ENCODE assay signal across 9 mouse cellular contexts in the genomic region with DNA sequence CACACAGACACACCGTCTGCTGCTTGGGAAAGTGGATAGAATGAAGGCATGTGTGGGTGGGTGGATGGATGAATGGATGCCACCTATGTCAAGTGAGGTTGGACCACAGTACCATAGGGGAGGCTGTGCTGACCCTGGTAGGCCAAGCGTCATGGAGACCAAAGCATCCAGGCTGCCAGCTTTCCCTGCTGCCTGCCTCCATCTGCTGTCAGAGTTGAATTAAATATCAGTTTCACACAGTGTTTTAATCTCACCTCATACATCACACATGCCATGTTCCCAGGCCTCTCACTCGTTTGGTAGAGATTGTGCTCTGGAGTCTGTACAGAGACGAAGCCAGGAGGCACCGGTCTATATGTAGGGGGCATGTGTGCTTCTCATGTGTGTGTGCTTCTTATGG. TPM values are rescaled to one million over a fixed set of nuclear protein-coding genes. Genes with fewer than 3 reads are reported as not detected.
DNase-seq lines count a peak whose midpoint lies in the region; ATAC-seq lines count a peak whose summit lies in the region.
"Had no signal": no experiment of that assay in that cellular context is flagged by ENCODE, and none has a peak within 500 bp of the region (broad histone marks: within the 10 kb centered on the region; RNA-seq: fewer than 3 reads in every experiment).

No protein-coding gene starts in this region.

- H3K9ac ChIP-seq in forebrain, embryonic 12.5 days, result no peak overlapping the region
- H3K9ac ChIP-seq in limb, embryonic 12.5 days (replicated peaks), result no peak overlapping the region
- H3K9ac ChIP-seq: embryonic facial prominence, embryonic 15.5 days; lung, embryonic 14.5 days had no signal

- H3K27me3 ChIP-seq in forebrain, embryonic 12.5 days, result peaks cover 25% of the 10 kb centered on the region; the same call in 1 of the 2 replicates
- peaks cover 4% of the 10 kb centered on the region for H3K27me3 ChIP-seq in limb, embryonic 12.5 days

- intact Hi-C loops in gastrocnemius, postnatal 14 days (cut with DNase I; ENCODE audit: low total_unique reads), result no loop called here

- peaks cover 79% of the 10 kb centered on the region for H3K4me1 ChIP-seq in forebrain, embryonic 12.5 days
- H3K4me1 ChIP-seq in limb, embryonic 12.5 days (replicated peaks), result peaks cover 57% of the 10 kb centered on the region

- no peaks in the 10 kb centered on the region for H3K9me3 ChIP-seq in forebrain, embryonic 12.5 days
- no peaks in the 10 kb centered on the region for H3K9me3 ChIP-seq in limb, embryonic 12.5 days
- H3K9me3 ChIP-seq: embryonic facial prominence, embryonic 15.5 days had no signal

- 78% methylated on average over 5 of the region's 5 CpGs for WGBS in forebrain, embryonic 12.5 days
- 65% methylated on average over 5 of the region's 5 CpGs for WGBS in limb, embryonic 12.5 days

- peak overlapping the region; percentile 99 for H3K27ac ChIP-seq in forebrain, embryonic 12.5 days
- H3K27ac ChIP-seq in limb, embryonic 12.5 days, result 0 out of 2 replicates have a peak overlapping the region, but pooled peaks have one; percentile 12
- H3K27ac ChIP-seq: embryonic facial prominence, embryonic 15.5 days had no signal

- H3K4me3 ChIP-seq in forebrain, embryonic 12.5 days (replicated peaks), result no peak overlapping the region
- H3K4me3 ChIP-seq in limb, embryonic 12.5 days (replicated peaks), result no peak overlapping the region
- H3K4me3 ChIP-seq: embryonic facial prominence, embryonic 15.5 days had no signal

- ATAC-seq in forebrain, embryonic 12.5 days (ENCODE audit: low FRiP score), result no peak
- ATAC-seq in limb, embryonic 12.5 days (ENCODE audit: insufficient number of reproducible peaks, insufficient read depth, low FRiP score, low TSS enrichment, low read depth), result no peak
- no peak for ATAC-seq in CD4-positive, CD25-positive, alpha-beta regulatory T cell, adult 4 months

- H3K36me3 ChIP-seq in forebrain, embryonic 12.5 days (replicated peaks), result no peaks in the 10 kb centered on the region
- H3K36me3 ChIP-seq in limb, embryonic 12.5 days, result no peaks in the 10 kb centered on the region
- H3K36me3 ChIP-seq: embryonic facial prominence, embryonic 15.5 days had no signal

- no peak overlapping the region for H3K4me2 ChIP-seq in forebrain, embryonic 12.5 days
- H3K4me2 ChIP-seq in limb, embryonic 12.5 days, result no peak overlapping the region
- H3K4me2 ChIP-seq: embryonic facial prominence, embryonic 15.5 days; lung, embryonic 14.5 days had no signal

- DNase-seq in brain, adult 2 months (ENCODE audit: low read depth, low spot score), result peak; percentile 75
- peak; percentile 46 to 47 for DNase-seq in cerebellum, adult 18-20 months
- DNase-seq in gastrocnemius, postnatal 14 days, result no peak
- no peak for DNase-seq in adrenal gland, postnatal 25 days
- DNase-seq: lung, embryonic 14.5 days had no signal

RNA-seq across cellular contexts. Expression of a gene that starts 7.8 kb away (rescaled TPM):
- 1.5 and 2.4 TPM in 2 replicates for polyA plus RNA-seq in forebrain, embryonic 12.5 days (2016; fragmentation: Nextera tagmentation; extraction: Ambion mirVana)
- 0.19 and 0.42 TPM in 2 replicates for polyA plus RNA-seq in limb, embryonic 12.5 days (2016; fragmentation: Nextera tagmentation; extraction: Ambion mirVana)
- not detected for total RNA-seq in gastrocnemius, postnatal 14 days (2021)
- 0.39 and 0.76 TPM in 2 replicates for total RNA-seq in adrenal gland, postnatal 25 days (2021)
- polyA plus RNA-seq in CD4-positive, CD25-positive, alpha-beta regulatory T cell, adult 4 months (2017; shearing (Covaris generic)), result not detected
- polyA plus RNA-seq: lung, embryonic 14.5 days had no signal

RNA-seq across cellular contexts. Expression of a gene that starts 47.2 kb away (rescaled TPM):
- 10.7 and 11.6 TPM in 2 replicates for polyA plus RNA-seq in forebrain, embryonic 12.5 days (2016; fragmentation: Nextera tagmentation; extraction: Ambion mirVana)
- polyA plus RNA-seq in limb, embryonic 12.5 days (2016; fragmentation: Nextera tagmentation; extraction: Ambion mirVana), result 37.5 and 49.0 TPM in 2 replicates
- total RNA-seq in gastrocnemius, postnatal 14 days (2021), result under 1 TPM; 0.16 to 0.29 TPM
- 1.6 and 2.1 TPM in 2 replicates for total RNA-seq in adrenal gland, postnatal 25 days (2021)
- polyA plus RNA-seq in CD4-positive, CD25-positive, alpha-beta regulatory T cell, adult 4 months (2017; shearing (Covaris generic)), result 1 to 10 TPM; 3.8 to 7.2 TPM

Comparison
In these comparisons a context has a peak if more than half of its experiments do, and no peak if none do; other contexts are left out.
1. DNase-seq: peak in brain, adult 2 months (single experiment) and cerebellum, adult 18-20 months (2 of 2); none in gastrocnemius, postnatal 14 days (single experiment) and adrenal gland, postnatal 25 days (single experiment).